Mouse (Mus musculus) urinary bladder, postnatal 10 days (tissue): ENCODE results near the gene Nfam1.
"Not testable (repeated sequence)": the region's sequence is repeated elsewhere in the genome, so short reads cannot be mapped to it uniquely, and the experiment has no call there.

Experiments used
- DNase-seq: peaks from one replicate; pipeline ENCODE4 v3.0.0; 2022; ENCODE audit warnings: low spot score

Gene Nfam1

DNA sequence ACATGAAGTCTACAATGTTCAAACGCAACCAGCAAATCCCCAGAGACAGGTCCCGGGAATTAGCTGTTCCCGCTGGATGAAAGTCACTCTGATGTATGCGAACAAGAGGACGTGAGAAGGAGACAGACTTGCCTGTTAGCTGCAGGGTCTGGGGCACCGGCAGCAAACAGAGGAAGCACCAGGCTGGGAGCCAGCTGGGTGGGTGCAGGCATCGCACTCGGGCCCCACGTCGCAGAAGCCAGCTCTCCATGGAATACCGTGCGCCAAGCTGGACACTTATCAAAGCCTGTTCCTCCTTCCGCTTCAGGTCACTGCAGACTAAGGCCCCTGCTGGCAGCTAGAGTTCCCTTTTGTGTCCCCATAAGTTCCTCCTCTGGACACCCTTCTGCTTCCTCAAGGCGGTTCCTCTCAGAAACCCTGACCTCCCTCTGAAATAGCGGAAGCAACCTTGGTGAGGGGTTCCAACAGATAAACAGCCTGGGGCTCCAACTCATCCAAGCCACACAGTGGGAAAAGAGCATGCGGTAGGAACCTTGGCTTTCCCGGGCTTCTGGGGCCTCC, at the start of gene Nfam1:
TSS of gene Nfam1 (minus strand) at position 326 of the 561 bp plus-strand sequence.
- DNase-seq = no peak

DNA sequence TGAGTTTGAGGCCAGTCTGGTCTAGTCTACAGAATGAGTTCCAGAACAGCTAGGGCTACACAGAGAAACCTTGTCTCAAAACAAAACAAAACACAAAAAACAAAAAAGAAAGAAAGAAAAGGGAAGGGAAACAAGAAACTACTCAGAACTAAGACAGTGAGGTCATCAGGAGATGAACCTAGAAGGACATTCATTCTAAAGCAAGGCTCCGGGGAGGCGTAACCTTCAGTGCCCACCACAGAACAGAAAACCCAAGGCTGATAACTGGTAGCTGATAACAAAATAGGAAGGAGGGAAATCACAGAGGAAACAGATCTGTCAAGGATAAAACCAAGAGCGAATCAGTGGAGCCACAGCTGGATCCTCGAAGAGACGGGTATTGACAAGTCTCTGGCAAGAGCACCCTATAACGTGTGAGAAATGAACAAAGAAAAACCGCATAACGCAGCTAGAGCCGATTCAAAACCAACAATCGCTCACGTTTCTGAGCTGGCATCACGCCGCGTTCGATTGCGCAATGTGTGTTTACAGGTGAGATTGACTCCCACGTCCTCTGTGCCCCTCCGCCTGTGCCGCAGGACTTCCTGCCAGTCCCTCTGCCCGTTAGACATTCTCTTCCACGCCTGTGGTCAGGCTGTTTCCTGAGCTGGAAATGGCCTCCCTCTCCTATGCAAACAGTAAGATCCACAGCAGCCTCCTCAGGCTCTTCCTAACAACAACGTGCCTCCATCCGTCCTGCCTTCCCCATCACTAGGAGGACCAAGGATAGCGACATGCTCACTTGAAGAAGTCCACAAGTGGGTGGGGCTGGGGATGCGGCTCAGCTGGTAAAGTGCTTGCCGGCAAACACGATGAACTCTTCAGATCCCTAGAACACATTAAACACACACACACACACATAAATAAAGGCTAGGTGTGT, 42.8 kb upstream of the Nfam1 start:
- no peak for DNase-seq

DNA sequence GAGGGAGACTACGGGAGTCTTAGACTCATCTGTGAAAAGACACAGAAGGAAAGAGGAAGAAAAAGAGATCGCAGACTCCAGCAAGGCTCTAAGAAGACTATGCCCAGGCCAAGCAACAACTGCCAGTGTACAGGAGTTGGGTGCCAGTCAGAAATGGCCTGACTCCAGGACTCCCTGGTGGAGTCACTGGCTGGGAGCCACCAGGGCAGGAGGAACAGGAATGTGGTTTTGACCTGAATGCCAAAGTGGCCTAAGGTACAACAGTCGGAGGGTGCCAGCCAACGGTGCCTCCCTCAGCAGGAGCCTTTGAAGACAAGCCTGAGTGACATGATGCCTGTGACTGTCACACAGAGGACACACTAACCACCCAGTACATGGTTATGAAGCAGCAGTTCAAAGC, 41.1 kb upstream of the Nfam1 start:
- DNase-seq = no peak

DNA sequence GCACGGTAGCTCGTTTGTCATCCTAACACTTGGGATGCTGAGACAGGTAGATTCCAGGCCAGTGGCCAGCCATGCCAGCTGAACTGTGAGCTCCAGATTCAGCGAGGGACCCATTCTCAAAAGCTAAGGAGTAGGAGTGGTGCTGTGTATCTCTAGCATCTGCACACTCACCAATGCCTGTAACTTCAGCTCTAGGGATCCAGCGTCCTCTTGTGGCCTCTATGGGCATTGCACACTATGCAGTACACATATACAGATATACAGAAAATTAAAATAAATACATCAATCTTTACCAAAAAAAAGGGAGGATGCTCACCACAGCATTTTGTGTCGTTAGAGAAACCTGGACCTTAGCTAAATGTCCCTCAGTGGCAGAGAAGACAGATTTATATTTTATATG, 38.6 kb upstream of the Nfam1 start:
- DNase-seq = no peak

DNA sequence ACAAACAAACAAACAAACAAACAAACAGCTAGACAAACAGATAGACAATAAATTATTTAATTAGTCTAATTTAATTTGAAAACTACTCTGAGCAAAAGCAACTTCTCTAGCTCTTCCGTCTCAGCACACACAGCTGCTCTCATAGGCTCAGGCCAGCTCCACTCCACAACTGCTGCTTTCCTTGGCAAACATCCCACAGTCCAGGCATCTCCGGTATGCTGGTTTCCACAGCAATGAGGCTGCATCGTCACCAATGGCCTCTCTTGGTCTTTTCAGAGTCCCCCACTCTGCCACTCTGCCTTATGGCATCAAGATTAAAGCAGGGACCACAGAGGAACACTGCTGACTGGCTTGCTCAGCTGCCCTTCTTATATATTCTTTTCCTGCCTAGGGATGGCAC, 37.8 kb upstream of the Nfam1 start:
- no peak for DNase-seq

DNA sequence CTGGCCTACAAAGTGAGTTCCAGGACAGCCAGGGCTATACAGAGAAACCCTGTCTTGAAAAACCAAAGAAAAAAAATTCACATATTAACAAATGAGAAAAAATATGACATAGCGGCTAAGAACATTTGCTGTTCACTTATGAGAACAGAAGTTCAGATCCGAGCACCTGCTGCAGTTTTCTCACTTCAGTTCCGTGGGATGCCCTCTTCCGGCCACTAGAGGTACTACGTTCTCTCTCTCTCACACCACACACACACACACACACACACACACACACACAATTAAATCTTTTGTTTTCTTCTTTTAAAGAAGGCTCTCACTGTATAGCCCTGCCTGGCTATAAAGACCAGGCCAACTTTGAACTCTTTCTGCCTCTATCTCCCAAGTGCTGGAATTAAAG, 35.2 kb upstream of the Nfam1 start:
- DNase-seq = no peak

DNA sequence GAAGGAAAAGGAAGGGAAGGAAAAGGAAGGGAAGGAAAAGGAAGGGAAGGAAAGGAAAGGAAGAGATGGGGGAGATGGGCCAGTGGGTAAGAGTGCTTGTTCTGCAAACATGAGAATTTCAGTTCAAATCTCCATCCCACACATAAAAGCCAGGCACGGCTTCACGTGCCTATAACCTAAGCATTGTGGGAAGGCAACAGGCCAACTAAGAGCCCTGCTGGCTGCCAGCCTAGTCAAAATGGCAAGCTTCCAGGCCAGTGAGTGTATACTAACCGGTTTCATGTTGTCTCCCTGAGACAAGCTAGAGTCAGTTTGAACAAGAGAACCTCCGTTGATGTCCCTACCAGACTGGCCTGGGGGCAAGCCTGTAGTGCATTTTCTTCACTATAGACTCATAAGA, 32.4 kb upstream of the Nfam1 start:
- no peak for DNase-seq

DNA sequence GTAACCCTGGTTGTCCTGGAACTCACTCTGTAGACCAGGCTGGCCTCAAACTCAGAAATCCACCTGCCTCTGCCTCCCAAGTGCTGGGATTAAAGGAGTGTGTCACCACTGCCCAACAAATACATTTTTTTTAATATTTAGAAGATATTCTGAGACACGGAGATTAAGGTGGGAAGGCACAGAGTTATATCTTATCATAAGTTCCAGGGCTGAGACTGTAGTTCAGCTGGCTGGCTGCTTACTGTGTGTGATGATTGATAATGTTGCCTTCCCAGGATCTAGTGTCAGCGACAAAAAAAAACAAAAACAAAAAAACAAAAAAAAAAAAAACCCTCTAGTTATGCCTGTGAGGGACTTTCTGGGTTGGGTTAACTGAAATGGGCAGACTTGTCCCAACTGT, 29.5 kb upstream of the Nfam1 start:
- DNase-seq = not testable (repeated sequence)

DNA sequence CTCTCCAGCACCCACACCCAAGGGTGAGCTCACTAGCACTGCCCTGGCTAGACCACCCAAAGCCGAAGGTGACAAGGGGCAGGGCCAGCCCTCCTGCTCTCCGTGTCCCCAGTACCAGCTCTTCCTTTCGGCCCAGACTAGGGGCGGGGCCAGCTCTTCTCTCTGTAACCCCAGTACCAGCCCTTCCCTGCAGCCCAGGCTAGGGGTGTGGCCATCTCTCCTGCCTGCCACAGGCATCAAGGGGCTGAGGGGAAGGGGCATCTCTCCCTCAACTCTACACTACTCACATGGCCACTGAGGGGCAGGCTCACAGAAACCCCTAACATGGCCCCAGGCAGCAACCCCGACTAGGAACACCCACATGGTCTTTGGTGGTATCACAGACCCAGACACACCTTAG, 28.6 kb upstream of the Nfam1 start:
- no peak for DNase-seq

DNA sequence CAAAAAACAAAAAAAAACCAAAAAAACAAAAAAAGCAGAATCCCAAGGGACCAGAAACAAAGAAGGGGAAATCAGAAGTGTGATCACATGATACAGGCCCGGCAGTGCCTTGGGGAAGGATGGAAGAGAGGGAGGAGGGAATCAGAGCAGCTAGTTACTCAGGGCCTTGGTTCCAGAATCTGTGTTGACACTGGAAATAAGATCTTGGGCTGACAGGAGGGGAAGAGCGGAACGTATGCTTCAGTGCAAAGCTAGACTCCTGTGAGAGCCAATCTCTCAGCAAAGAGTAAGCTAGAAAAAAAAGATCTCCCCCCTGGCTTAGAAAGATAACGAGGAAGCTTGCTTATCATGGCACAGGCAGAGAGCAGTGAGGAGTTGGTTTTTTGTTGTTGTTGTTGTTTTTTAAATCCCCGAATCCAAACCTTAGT, 26.1 kb upstream of the Nfam1 start:
- DNase-seq = no peak

DNA sequence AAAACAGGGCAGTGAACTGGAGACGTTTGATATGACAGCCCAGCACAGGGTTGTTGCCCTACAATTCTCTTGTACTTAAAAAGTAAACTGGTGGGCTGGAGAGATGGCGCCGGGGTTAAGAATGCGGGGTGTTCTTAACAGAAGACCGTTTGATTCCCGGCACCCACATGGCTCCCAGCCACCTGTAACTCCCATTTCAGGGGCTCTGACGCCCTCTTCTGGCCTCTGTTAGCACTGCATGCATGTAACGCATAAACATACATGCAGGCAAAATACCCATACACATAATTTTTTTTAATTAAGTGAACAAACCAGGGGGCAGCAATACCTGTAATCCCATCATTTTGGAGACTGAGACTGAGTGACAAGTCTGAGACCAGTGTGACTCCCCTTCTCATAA, 24.4 kb upstream of the Nfam1 start:
- no peak for DNase-seq

DNA sequence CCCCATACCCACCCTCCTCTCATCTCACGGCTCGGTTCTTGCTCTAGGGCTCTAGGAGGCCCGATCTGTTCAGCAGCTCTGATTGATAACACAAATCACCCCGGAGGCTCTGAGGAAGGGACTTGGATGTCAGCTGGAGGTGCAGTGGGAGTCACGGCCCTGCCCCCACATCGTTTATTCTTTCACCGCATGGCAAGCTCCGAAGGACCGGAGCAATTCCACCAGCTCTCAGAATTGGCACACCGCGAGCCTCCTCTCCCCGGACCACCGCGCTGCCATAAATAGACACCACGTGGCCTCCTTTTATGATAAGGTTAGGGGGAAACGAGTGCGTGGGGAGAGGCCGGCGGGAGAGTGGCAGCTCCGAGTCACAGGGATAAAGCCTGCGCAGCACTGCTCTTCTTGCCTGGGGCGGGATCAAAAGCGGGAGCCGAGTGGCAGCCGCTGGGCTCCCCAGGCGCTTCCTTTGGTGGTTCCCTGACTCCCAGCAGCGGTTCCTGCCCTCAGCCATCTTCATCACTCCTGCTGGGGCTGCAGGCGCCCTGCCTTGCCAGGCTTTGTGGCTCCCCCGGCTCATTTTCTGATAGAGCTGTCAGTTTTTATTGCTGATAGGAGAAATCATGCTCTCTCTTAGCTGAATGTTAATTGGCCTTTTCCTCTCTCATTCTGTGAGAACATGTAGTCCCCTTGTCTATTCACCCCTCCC, 23.4 kb upstream of the Nfam1 start:
- no peak for DNase-seq

DNA sequence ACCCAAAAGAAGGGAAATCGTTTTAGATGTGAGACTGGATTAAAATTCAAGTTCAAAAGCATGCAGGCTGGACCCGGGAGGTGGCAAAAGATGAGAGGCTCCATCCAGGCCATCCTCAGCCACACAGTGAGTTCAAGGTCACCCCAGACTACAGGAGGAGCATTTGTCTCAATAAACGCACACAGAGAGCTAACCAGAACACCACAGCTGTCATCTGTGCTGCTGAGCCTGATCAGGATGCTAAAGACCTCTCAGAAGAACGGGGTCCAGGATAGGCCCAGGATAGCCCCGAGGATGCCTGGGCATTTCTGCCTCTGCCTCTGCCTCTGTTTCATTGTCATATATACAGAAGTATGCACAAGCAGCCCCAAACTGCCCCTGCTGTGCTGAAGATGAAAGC, 22.5 kb upstream of the Nfam1 start:
- no peak for DNase-seq

DNA sequence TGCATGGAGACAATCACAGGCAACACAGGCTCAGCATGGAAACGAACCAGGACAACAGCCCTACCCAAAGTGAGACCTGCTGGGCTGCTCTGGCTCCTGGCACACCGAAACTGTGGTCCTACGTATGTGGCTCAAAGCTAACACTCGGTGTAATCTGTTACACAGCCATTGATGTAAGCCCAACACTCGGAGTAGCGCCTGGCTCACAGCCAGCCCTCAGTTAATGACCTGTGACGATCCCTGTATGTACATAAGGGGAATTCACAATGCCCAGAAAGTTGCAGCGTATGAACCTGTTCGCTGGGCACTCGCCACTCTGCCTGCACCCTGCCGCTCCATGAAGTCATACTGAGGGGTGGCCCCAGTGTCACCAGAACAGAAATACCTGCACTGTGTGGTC, 20.2 kb upstream of the Nfam1 start:
- DNase-seq = no peak

DNA sequence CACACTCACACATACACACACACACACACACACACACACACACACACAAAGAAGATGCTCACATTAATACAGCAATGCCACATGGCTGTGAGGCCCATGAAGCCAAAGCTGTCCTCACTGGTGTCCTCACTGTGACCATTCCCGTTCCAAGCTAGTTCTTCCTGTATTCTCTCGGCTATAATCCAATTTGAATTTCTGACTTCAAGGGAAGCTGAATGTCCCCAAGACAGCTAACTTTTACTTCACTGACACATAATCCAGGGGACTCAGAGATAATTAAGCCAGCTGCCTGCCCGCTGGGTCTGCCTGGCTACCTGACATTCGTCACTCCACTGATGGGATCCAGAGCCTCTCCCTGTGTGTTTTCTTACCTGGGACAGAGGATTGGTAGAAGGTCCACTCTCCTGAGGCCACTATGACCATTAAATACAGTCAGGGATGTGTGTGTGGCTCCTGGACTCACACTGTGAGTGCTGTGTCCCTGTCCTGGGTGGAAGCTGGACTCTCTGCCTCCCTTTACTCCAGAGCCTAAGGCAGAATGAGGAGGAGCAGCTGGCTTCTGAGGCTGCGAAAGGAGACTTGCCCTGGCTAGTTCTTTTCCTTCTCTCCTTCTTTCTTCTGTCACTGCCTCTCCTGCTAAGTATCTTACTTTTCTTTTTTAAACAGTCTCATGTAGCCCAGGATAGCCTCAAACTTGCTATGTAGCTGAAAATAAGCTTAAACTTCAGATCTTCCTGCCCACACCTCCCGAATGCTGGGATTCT, 19.4 kb upstream of the Nfam1 start:
- no peak for DNase-seq

DNA sequence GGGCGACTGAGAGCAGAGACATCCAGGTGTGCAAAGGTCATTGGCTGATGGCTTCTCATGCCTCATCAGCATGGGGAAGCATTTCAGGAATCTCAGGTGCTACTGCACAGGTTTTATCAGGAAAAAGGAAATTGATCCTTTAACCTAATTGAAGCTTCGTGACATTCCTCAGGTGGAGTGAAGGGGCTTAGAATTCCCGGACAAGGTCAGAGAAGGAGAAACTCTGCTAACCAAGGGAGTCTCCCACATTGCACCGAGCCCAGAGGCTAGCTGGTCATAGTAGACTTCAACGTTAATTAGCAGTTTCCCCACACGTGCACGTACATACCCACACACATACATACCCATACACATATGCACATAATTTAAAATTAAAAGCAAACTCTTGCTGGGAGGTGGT, 13.6 kb upstream of the Nfam1 start:
- no peak for DNase-seq

DNA sequence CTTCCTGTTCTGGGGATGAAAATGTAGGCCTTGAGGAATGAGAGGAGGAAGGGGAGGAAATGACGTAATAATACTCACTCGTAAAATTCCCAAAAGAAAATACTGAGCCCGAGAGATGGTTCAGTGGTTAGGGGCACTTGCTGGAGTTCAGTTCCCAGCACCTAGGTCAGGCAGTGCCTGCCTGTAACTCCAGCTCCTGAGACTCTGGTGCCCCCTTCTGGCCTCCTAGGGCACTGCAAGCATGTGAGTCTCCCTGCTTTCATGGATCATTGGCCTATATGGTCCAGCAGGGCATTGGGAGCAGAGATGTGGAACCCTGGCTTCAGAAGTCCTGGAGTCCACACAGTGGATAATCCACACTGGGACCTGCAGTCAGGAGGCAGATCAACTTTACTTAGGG, 13.2 kb upstream of the Nfam1 start:
- DNase-seq = no peak

DNA sequence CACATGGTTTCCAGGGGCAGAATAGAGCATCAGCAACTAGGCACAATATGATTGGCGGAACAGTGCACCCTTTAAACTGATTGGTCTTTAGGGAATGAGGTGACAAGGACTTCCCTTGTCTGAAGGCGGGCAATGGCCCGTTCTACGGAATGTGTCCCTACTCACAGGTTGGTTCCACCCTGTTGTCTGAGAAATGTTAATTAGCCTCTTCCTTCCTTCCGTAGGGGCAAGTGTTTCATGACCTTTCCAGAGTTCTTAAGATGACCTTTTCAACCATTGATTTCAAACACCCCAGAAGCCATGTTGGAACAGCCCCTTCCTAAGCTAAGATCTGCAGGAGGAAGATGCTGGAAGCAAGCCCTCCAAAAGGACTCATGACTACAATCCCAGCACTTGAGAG, 12.5 kb upstream of the Nfam1 start:
- DNase-seq = not testable (repeated sequence)

DNA sequence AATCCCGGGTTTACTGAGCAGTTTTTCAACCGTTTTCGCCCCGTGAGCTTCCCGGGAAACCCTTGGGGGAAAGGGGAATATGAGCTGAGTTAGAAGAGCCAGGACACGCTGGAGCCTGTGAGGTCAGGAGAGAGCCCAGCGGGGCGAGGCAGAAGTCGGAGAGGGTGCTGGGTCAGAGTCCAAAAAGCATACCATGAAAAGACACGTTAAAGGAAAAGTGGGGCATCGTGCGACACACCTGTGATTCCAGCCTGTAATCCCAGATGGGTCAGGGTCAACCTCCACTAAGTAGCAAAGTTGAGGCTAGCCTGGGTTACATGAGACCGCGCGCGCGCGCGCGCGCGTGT, 10.2 kb upstream of the Nfam1 start:
- no peak for DNase-seq

DNA sequence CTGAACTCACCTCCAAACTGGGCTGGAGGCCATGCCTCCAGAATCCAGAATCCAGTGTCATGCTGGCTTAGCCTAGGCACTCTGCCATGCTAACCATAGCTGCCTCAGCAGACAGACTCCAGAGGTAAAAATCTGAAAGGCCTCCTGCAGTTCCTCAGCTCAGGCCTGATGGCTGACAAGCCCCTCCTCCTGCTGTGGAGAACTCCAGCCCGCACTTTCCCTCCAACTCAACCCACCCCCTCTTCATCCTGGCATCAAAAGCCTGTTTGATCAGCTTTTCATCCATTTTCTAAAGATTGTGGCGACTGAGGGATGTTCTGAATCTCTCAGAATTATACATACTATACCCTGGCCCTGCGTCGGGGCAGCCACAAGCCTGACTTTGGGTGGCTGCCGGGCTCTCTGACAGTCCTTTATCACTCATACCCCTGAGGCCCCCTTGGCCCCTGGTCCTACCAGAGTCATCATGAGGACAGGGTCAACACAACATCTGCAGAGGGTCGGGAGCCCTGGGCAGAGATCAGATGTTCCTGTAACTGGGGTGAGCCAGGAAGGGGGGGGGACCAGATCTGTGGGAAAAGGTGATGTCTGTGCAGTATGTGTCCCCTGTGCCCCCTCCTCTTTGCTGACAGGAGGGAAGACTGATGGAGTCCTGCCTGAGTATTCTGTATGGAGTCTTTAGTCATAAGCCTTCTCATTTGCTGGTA, 9.7 kb upstream of the Nfam1 start:
- no peak for DNase-seq

DNA sequence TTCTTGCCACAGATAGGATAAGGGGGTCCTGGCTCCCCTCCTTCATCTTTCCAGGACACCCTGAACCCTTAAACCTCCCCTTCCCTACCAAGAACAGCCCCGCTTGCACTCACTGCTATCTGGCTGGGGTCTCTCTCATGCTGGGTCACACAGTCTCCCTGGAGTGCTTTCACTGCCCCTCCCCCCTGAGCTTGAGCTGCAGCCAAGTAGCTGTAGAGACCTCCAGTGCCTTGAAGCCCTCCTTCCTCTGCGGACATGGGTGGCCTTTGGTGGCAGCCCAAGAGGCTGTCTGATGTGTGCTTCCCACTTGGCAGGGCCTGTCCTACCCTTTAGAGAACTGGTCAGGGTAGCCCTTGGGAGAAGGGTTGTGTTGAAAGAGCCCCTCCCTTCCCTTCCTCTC, 7.0 kb upstream of the Nfam1 start:
- DNase-seq = no peak

DNA sequence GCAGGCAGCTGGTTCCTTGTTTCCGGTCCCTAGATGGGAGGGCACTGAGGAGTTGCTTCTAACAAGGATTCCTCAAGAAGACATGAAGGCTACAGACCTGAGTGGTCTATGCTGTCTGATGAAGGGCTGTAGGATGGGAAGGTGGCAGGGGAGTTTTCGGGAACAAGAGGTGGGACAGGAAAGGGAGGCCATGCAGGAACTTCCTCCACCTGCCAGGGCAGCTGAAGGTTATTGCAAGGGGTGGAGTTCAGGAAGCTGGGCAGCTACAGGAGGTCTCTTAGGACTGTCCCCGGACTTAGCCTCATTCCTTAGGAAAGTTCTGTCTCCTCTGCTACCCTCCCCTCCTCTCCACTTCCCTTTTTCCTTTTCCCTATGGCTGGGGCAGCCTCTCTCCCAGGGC, 5.7 kb upstream of the Nfam1 start:
- no peak for DNase-seq
